Mouse (Mus musculus) hindbrain, embryonic 10.5 days (tissue): ENCODE data around the gene Psma2. TPM values are rescaled to one million over a fixed set of nuclear protein-coding genes. Genes with fewer than 3 reads are reported as not detected.

ENCODE experiments used
- DNase-seq: peaks from one replicate; pipeline ENCODE4 v3.0.0-alpha.2; 2017; ENCODE audit warnings: low spot score
- H3K27ac ChIP-seq: fragments of 300-500 bp; sonication (generic); 2 replicates; pipeline ENCODE4 v1.5.1; 2016; ENCODE audit warnings: mild to moderate bottlenecking, moderate library complexity
- H3K27me3 ChIP-seq: fragments of 300-500 bp; sonication (generic); 2 replicates; pipeline ENCODE4 v1.6.1; 2016; ENCODE audit warnings: mild to moderate bottlenecking; ENCODE audit not compliant: poor library complexity, insufficient read depth, severe bottlenecking
- H3K36me3 ChIP-seq: fragments of 300-500 bp; sonication (generic); 2 replicates; pipeline ENCODE4 v1.6.1; 2016; ENCODE audit warnings: mild to moderate bottlenecking, moderate library complexity
- H3K4me1 ChIP-seq: fragments of 300-500 bp; sonication (generic); replicated peaks from 2 replicates; pipeline ENCODE4 v1.6.1; 2016; ENCODE audit warnings: mild to moderate bottlenecking
- H3K4me3 ChIP-seq: fragments of 300-500 bp; sonication (generic); 2 replicates; pipeline ENCODE4 v1.5.1; 2016; ENCODE audit warnings: mild to moderate bottlenecking, moderate library complexity
- H3K9me3 ChIP-seq: fragments of 300-500 bp; sonication (generic); 2 replicates; pipeline ENCODE4 v1.6.1; 2016; ENCODE audit warnings: mild to moderate bottlenecking, moderate library complexity
- WGBS: fragments of 180-500 bp; shearing (Covaris S2); methylation state at CpG from one replicate; pipeline ENCODE4 v1.1.7; 2016; 5-methylcytosine and 5-hydroxymethylcytosine counted together
- polyA plus RNA-seq: library from polyadenylated mRNA; unstranded; fragments of >200 nt; fragmentation: Nextera tagmentation; extraction: Ambion mirVana; gene quantifications from 2 replicates; pipeline ENCODE4 v1.2.1, GENCODE M21; 2016

Gene Psma2
- 235 and 237 TPM in 2 replicates for polyA plus RNA-seq

- Histone ChIP-seq H3K4me1 (peaks cover 6% of the 10 kb centered on the region), H3K36me3 (peaks cover 41% of the 10 kb centered on the region)
- peak; percentile 97 for DNase-seq
These were observed at the start of gene Psma2, which contains the start of gene Mrpl32 for GRCm38 (mm10) chr13:14612926-14613529. TSS of gene Psma2 (plus strand) at chr13:14613240. TSS of gene Mrpl32 (minus strand) at chr13:14613165.

DNA sequence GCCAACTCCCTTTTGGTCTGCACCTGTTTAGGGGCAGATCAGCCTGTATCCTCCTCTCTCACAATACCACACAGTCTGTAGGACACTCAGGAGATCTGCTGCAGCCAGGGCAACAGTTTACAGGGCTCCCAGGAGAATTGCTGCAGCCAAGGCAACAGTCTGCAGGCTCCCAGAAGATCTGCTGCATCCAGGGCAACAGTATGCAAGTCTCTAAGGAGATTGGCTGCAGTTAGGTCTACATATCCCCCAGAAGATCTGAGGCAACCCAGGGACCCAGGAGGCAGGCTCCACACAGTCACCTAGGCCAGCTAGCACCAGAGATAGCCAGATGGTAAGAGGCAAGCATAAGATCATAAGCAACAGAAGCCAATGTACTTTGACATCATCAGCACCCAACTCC lies 38.9 kb upstream of the Psma2 start:
- no peak overlapping the region for H3K27ac ChIP-seq
- no peaks in the 10 kb centered on the region for H3K27me3 ChIP-seq
- no peaks in the 10 kb centered on the region for H3K4me1 ChIP-seq
- H3K4me3 ChIP-seq, result no peak overlapping the region
- DNase-seq, result no peak
- H3K36me3 ChIP-seq, result no peaks in the 10 kb centered on the region
- H3K9me3 ChIP-seq, result peaks cover 7% of the 10 kb centered on the region; the same call in 1 of the 2 replicates

More at GRCm38 (mm10) chr13:14612926-14613529, at the start of gene Psma2, which contains the start of gene Mrpl32:
- H3K27ac ChIP-seq, result peak within 1 kb of the TSS; percentile 89
- H3K27me3 ChIP-seq, result no peaks in the 10 kb centered on the region
- WGBS, result under 1% methylated on average over 42 of the region's 42 CpGs
- H3K4me3 ChIP-seq, result peak within 1 kb of the TSS; percentile 85
- H3K9me3 ChIP-seq, result no peaks in the 10 kb centered on the region

DNA sequence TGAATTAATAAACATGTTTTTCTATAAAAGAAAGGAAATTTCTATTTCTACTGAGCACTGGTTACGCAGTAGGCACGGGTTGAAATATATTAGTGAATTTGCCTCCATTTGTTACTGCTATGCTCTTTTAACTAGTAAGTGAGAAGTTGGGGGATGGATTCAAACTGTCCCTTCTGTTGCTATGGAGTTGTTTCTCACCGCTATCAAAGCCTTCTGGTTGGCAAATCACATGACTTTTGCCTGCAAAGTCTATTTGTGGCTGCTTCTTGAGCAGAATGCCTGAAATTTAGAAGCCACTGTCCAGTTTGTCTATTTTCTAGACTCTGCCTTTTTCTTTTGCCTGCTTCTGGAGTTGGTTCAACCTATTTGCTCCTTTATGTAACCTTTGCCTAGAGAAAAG lies 32.6 kb upstream of the Psma2 start:
- Histone ChIP-seq H3K27me3 (no peaks in the 10 kb centered on the region), H3K36me3 (no peaks in the 10 kb centered on the region), H3K9me3 (peaks cover 2% of the 10 kb centered on the region; the same call in 1 of the 2 replicates), H3K4me1 (no peaks in the 10 kb centered on the region), H3K27ac (no peak overlapping the region), H3K4me3 (no peak overlapping the region)
- no peak for DNase-seq
- 80% methylated on average over 3 of the region's 3 CpGs for WGBS

DNA sequence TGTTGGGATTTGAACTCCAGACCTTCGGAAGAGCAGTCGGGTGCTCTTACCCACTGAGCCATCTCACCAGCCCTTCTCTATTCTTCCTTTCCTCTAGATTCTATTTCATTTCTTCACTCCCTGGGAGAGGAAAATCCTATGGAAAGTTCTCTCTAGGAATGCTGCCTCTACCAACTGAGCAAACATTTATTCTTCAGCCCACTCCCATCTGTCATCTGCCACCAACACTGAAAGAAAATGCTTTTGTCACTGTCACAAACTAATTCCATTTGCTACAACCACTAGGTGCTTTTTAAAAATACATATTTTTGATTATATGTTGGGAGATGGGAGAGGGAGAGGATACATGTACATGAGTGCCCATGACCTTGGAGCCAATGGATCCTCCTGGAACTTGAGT lies 10.3 kb upstream of the Psma2 start:
- Histone ChIP-seq H3K4me3 (no peak overlapping the region), H3K4me1 (no peaks in the 10 kb centered on the region), H3K36me3 (no peaks in the 10 kb centered on the region), H3K27ac (no peak overlapping the region), H3K27me3 (no peaks in the 10 kb centered on the region), H3K9me3 (no peaks in the 10 kb centered on the region)
- WGBS, result 91% methylated on average over 2 of the region's 2 CpGs
- no peak for DNase-seq

DNA sequence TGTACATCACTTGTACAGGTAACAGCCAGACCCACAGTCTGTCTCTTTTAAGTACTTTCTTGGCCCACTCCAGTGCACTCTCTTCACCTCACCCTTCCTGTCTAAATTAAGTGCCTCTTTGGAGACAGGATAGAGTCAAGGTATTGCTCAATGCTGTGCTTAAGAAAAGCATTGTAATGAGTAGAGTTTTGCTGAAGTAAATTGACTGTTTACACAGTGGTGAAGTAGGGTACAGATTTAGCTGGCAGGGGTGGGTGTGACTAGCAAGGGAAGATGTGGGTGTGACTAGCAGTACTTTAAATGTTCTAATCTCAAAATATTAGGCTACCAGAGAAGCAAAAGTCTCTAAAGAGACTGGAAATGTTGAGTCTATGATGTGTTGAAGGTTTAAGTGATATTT lies 5.4 kb upstream of the Psma2 start:
- DNase-seq, result no peak
- peaks cover 23% of the 10 kb centered on the region for H3K36me3 ChIP-seq
- H3K4me3 ChIP-seq, result no peak overlapping the region
- H3K4me1 ChIP-seq, result peaks cover 6% of the 10 kb centered on the region
- no peaks in the 10 kb centered on the region for H3K9me3 ChIP-seq
- no peak overlapping the region for H3K27ac ChIP-seq
- H3K27me3 ChIP-seq, result no peaks in the 10 kb centered on the region

- whole genome bisulfite sequencing, result 7% methylated on average over 10 of the region's 10 CpGs
- no peak for DNase-seq
- H3K27ac ChIP-seq, result peak overlapping the region; percentile 89
These were observed 577 bp upstream of the Psma2 start for GRCm38 (mm10) chr13:14612463-14612862.

DNA sequence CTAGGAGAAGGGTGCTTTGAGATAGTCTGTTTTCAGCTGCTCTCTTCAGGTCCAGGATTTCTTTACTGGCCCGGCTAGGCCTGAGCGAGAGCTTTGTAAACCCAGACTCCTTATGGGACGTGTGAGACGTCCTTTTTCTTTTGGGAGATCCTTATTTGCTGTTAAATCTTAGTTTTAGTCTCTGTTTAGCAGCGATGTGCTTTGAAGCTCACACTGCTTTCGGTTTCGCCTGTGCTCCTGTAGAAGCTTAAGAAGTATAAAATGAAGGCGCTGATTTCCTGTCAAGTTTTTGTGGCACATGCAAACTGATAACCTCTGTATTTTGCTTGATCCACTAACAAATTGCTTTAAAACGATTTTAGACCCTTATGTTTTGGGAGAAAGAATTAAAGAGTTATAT lies 513 bp downstream of the Psma2 start:
- no peaks in the 10 kb centered on the region for H3K27me3 ChIP-seq
- no peaks in the 10 kb centered on the region for H3K9me3 ChIP-seq
- H3K4me3 ChIP-seq, result peak overlapping the region; percentile 85
- no peak for DNase-seq
- peak overlapping the region; percentile 89 for H3K27ac ChIP-seq
- H3K36me3 ChIP-seq, result peaks cover 44% of the 10 kb centered on the region
- H3K4me1 ChIP-seq, result peaks cover 6% of the 10 kb centered on the region
- under 1% methylated on average over 9 of the region's 9 CpGs for WGBS

More at GRCm38 (mm10) chr13:14612463-14612862, 577 bp upstream of the Psma2 start:
- Histone ChIP-seq H3K27me3 (no peaks in the 10 kb centered on the region), H3K9me3 (no peaks in the 10 kb centered on the region), H3K36me3 (peaks cover 35% of the 10 kb centered on the region), H3K4me1 (peaks cover 6% of the 10 kb centered on the region), H3K4me3 (peak overlapping the region; percentile 85)

GRCm38 (mm10) chr13:14618724-14619123 lies 5.7 kb downstream of the Psma2 start:
- WGBS, result 62% methylated on average over 2 of the region's 2 CpGs
- DNase-seq, result peak; percentile 47
- H3K4me3 ChIP-seq, result no peak overlapping the region
- no peaks in the 10 kb centered on the region for H3K27me3 ChIP-seq
- H3K36me3 ChIP-seq, result peaks cover 72% of the 10 kb centered on the region
- H3K9me3 ChIP-seq, result no peaks in the 10 kb centered on the region
- H3K27ac ChIP-seq, result no peak overlapping the region
- H3K4me1 ChIP-seq, result no peaks in the 10 kb centered on the region; the same call in 1 of the 2 replicates

- peak; percentile 93 for DNase-seq
- Histone ChIP-seq H3K4me1 (peaks cover 14% of the 10 kb centered on the region), H3K27me3 (no peaks in the 10 kb centered on the region), H3K9me3 (no peaks in the 10 kb centered on the region), H3K27ac (peak within 1 kb of the TSS; percentile 93), H3K36me3 (peaks cover 31% of the 10 kb centered on the region), H3K4me3 (peak within 1 kb of the TSS; percentile 79)
- 2% methylated on average over 29 of the region's 29 CpGs for WGBS
These were observed 16.9 kb downstream of the Psma2 start, which contains the start of gene AW209491 for GRCm38 (mm10) chr13:14629726-14630641. TSS of gene AW209491 (plus strand) at chr13:14630154.

GRCm38 (mm10) chr13:14639998-14640397 lies 27.0 kb downstream of the Psma2 start:
- no peaks in the 10 kb centered on the region for H3K9me3 ChIP-seq
- H3K27me3 ChIP-seq, result no peaks in the 10 kb centered on the region
- H3K4me3 ChIP-seq, result no peak overlapping the region
- 59% methylated on average over 1 of the region's 1 CpGs for WGBS
- peaks cover 47% of the 10 kb centered on the region for H3K36me3 ChIP-seq
- DNase-seq, result no peak
- H3K27ac ChIP-seq, result no peak overlapping the region
- no peaks in the 10 kb centered on the region for H3K4me1 ChIP-seq

DNA sequence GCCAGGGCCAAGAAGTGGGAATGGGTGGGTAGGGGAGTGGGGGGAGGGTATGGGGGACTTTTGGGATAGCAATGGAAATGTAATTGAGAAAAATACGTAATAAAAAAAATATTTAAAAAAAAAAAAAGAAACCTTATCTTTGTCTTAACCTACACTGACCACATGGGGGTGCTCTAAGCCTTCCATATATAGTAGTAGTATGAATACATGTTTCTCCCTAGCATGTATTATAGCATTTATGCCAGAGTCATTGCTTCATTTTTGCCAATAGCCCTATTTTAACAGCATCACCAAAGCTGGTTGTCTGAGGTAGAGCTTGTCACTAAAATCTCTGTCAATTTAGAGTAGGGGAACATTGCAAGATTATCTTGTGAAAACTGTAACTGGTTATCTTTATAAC lies 36.3 kb downstream of the Psma2 start:
- no peak for DNase-seq
- H3K27ac ChIP-seq, result no peak overlapping the region
- no peaks in the 10 kb centered on the region for H3K9me3 ChIP-seq
- WGBS, result 39% methylated on average over 1 of the region's 1 CpGs
- no peaks in the 10 kb centered on the region for H3K36me3 ChIP-seq
- H3K27me3 ChIP-seq, result no peaks in the 10 kb centered on the region
- H3K4me3 ChIP-seq, result no peak overlapping the region
- no peaks in the 10 kb centered on the region for H3K4me1 ChIP-seq

DNA sequence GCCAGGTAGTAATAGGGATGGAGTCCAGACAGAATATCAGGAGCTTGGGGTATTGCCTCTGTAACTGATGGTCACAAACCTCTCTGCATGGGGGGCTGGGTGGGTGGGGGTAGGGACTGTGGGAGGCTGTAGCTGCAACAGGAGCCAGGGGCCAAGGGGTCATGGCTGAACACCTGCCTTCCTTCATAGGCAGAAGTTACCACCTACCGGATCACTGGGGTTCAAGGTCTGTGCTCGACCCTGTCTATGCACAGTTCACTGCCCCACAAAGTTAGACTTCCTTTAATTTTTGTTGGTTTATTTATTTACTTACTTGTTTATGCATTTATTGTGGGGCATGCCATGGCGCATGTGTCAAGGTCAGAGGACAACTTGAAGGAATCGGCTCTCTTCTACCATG lies 54.1 kb downstream of the Psma2 start:
- DNase-seq, result no peak
- Histone ChIP-seq H3K27me3 (no peaks in the 10 kb centered on the region), H3K9me3 (no peaks in the 10 kb centered on the region), H3K4me1 (no peaks in the 10 kb centered on the region), H3K4me3 (no peak overlapping the region), H3K36me3 (no peaks in the 10 kb centered on the region), H3K27ac (no peak overlapping the region)
- 89% methylated on average over 4 of the region's 4 CpGs for WGBS

GRCm38 (mm10) chr13:14670342-14670741 lies 57.3 kb downstream of the Psma2 start:
- H3K36me3 ChIP-seq, result no peaks in the 10 kb centered on the region
- DNase-seq, result peak; percentile 9
- H3K4me3 ChIP-seq, result no peak overlapping the region
- 37% methylated on average over 2 of the region's 2 CpGs for WGBS
- no peaks in the 10 kb centered on the region for H3K4me1 ChIP-seq
- H3K9me3 ChIP-seq, result no peaks in the 10 kb centered on the region
- no peak overlapping the region for H3K27ac ChIP-seq
- no peaks in the 10 kb centered on the region for H3K27me3 ChIP-seq
